Mouse (Mus musculus) megakaryocyte, embryonic 14.5 days (primary cell): ENCODE results near the gene Osbpl3.

ENCODE experiments used
- FLI1 ChIP-seq: IDR thresholded peaks from 2 replicates; pipeline ENCODE4 v1.6.1; 2012; ENCODE audit warnings: low read length, inconsistent platforms, mixed read lengths
- GATA1 ChIP-seq: IDR thresholded peaks from 3 replicates; pipeline ENCODE4 v1.6.1; 2012; ENCODE audit warnings: mixed read lengths, low read length, inconsistent platforms, borderline replicate concordance

- no peak for TF ChIP-seq GATA1
- TF ChIP-seq FLI1, result no peak
Measured at GRCm38 (mm10) chr6:50414547-50414946, 41.5 kb downstream of the Osbpl3 start.
